Mouse (Mus musculus) cerebellum, adult 2 months (tissue): ENCODE measurements around the gene Pcdh7. TPM values are rescaled to one million over a fixed set of nuclear protein-coding genes. Genes with fewer than 3 reads are reported as not detected.

Source experiments
- DNase-seq, 2 experiments: peaks; one replicate each; pipeline ENCODE4 v3.0.0; 2021
- H3K27ac ChIP-seq: fragments of 200-500 bp; 2 replicates; pipeline ENCODE4 v1.5.1; 2012; ENCODE audit warnings: low read length, control low read depth, inconsistent platforms; ENCODE audit not compliant: insufficient read depth
- H3K27me3 ChIP-seq: fragments of 200-500 bp; 2 replicates; pipeline ENCODE4 v1.6.1; 2012; ENCODE audit warnings: inconsistent platforms, mild to moderate bottlenecking, low read length, moderate library complexity; ENCODE audit not compliant: control insufficient read depth, insufficient read depth
- H3K4me1 ChIP-seq: fragments of 200-500 bp; 2 replicates; pipeline ENCODE4 v1.6.1; 2011; ENCODE audit warnings: low read length; ENCODE audit not compliant: control insufficient read depth, insufficient read depth
- H3K4me3 ChIP-seq: fragments of 200-500 bp; replicated peaks from 2 replicates; pipeline ENCODE3; 2011; ENCODE audit warnings: mild to moderate bottlenecking, low read depth, low read length, control low read depth; ENCODE audit not compliant: insufficient read depth
- CTCF ChIP-seq: fragments of 200-500 bp; IDR thresholded peaks from 2 replicates; pipeline ENCODE4 v1.5.1; 2011; ENCODE audit warnings: low read depth, mild to moderate bottlenecking, control low read depth, low read length, moderate library complexity, borderline replicate concordance; ENCODE audit not compliant: insufficient read depth
- POLR2A ChIP-seq: fragments of 200-500 bp; IDR thresholded peaks from 2 replicates; pipeline ENCODE4 v1.6.1; 2011; ENCODE audit warnings: low read length, control low read depth, borderline replicate concordance; ENCODE audit not compliant: insufficient read depth
- WGBS: fragments of 180-500 bp; shearing (Covaris S2); methylation state at CpG from one replicate; pipeline ENCODE4 v1.1.7; 2018; 5-methylcytosine and 5-hydroxymethylcytosine counted together
- polyA plus RNA-seq: library from polyadenylated mRNA; depleted of rRNA; stranded (reverse); fragments of >200 nt; gene quantifications from 2 replicates; pipeline ENCODE4 v1.2.3, GENCODE M21; 2012

Gene Pcdh7
- polyA plus RNA-seq, 1 experiment, result 21.6 TPM

GRCm38 (mm10) chr5:57857316-57857715, 139.5 kb downstream of the Pcdh7 start:
- H3K4me1 ChIP-seq, result no peaks in the 10 kb centered on the region
- no peak for DNase-seq
- no peak for TF ChIP-seq CTCF
- no peak for TF ChIP-seq POLR2A
- no peak overlapping the region for H3K4me3 ChIP-seq
- WGBS, result 83% methylated on average over 3 of the region's 3 CpGs
- no peaks in the 10 kb centered on the region for H3K27me3 ChIP-seq
- H3K27ac ChIP-seq, result no peak overlapping the region

GRCm38 (mm10) chr5:57864254-57864653, 146.5 kb downstream of the Pcdh7 start:
- DNase-seq, result no peak
- no peak overlapping the region for H3K4me3 ChIP-seq
- TF ChIP-seq CTCF, result no peak
- TF ChIP-seq POLR2A, result no peak
- no peaks in the 10 kb centered on the region for H3K4me1 ChIP-seq
- 90% methylated on average over 3 of the region's 3 CpGs for WGBS
- no peaks in the 10 kb centered on the region for H3K27me3 ChIP-seq
- no peak overlapping the region for H3K27ac ChIP-seq

GRCm38 (mm10) chr5:57865256-57865655, 147.5 kb downstream of the Pcdh7 start:
- no peak for DNase-seq
- WGBS, result 29% methylated on average over 3 of the region's 3 CpGs
- H3K27ac ChIP-seq, result no peak overlapping the region
- no peaks in the 10 kb centered on the region for H3K4me1 ChIP-seq
- no peaks in the 10 kb centered on the region for H3K27me3 ChIP-seq
- TF ChIP-seq POLR2A (no peak), CTCF (no peak)
- no peak overlapping the region for H3K4me3 ChIP-seq

GRCm38 (mm10) chr5:57866097-57866496, 148.3 kb downstream of the Pcdh7 start:
- TF ChIP-seq POLR2A (no peak), CTCF (no peak)
- WGBS, result 61% methylated on average over 1 of the region's 1 CpGs
- no peak for DNase-seq
- no peak overlapping the region for H3K27ac ChIP-seq
- no peaks in the 10 kb centered on the region for H3K4me1 ChIP-seq
- H3K4me3 ChIP-seq, result no peak overlapping the region
- no peaks in the 10 kb centered on the region for H3K27me3 ChIP-seq

GRCm38 (mm10) chr5:57867906-57868305, 150.1 kb downstream of the Pcdh7 start:
- Histone ChIP-seq H3K4me3 (no peak overlapping the region), H3K27me3 (no peaks in the 10 kb centered on the region), H3K27ac (no peak overlapping the region), H3K4me1 (no peaks in the 10 kb centered on the region)
- DNase-seq, result no peak
- 85% methylated on average over 2 of the region's 2 CpGs for WGBS
- TF ChIP-seq CTCF, result no peak
- TF ChIP-seq POLR2A, result no peak

GRCm38 (mm10) chr5:57868702-57869101, 150.9 kb downstream of the Pcdh7 start:
- TF ChIP-seq POLR2A (no peak), CTCF (no peak)
- WGBS, result 75% methylated on average over 4 of the region's 4 CpGs
- no peak for DNase-seq
- H3K4me1 ChIP-seq, result no peaks in the 10 kb centered on the region
- no peak overlapping the region for H3K27ac ChIP-seq
- no peaks in the 10 kb centered on the region for H3K27me3 ChIP-seq
- H3K4me3 ChIP-seq, result no peak overlapping the region

GRCm38 (mm10) chr5:57870727-57871126, 153.0 kb downstream of the Pcdh7 start:
- Histone ChIP-seq H3K4me1 (no peaks in the 10 kb centered on the region), H3K27ac (no peak overlapping the region), H3K27me3 (no peaks in the 10 kb centered on the region), H3K4me3 (no peak overlapping the region)
- WGBS, result 76% methylated on average over 1 of the region's 1 CpGs
- TF ChIP-seq POLR2A (no peak), CTCF (no peak)
- no peak for DNase-seq

- TF ChIP-seq CTCF (no peak), POLR2A (no peak)
- DNase-seq, result no peak
- Histone ChIP-seq H3K4me1 (no peaks in the 10 kb centered on the region), H3K4me3 (no peak overlapping the region), H3K27ac (no peak overlapping the region), H3K27me3 (no peaks in the 10 kb centered on the region)
Measured at GRCm38 (mm10) chr5:57884982-57885381, 167.2 kb downstream of the Pcdh7 start.
